Mouse (Mus musculus) stomach, embryonic 16.5 days (tissue): ENCODE data around the gene Zfyve16. TPM values are rescaled to one million over a fixed set of nuclear protein-coding genes. Genes with fewer than 3 reads are reported as not detected.

Experiments used
- ATAC-seq: fragments of 200-750 bp; cut with Nextera tagmentation; 2 replicates; pipeline ENCODE4 v1.8.0; 2017; ENCODE audit warnings: moderate number of reproducible peaks, moderate TSS enrichment; ENCODE audit not compliant: insufficient read depth, low FRiP score
- H3K27ac ChIP-seq: fragments of 300-500 bp; sonication (generic); 2 replicates; pipeline ENCODE4 v1.5.1; 2014; ENCODE audit warnings: low read length
- H3K27me3 ChIP-seq: fragments of 300-500 bp; sonication (generic); 2 replicates; pipeline ENCODE4 v1.6.1; 2014; ENCODE audit warnings: low read length, control low read depth, mixed read lengths; ENCODE audit not compliant: control insufficient read depth, insufficient read depth
- H3K36me3 ChIP-seq: fragments of 300-500 bp; sonication (generic); 2 replicates; pipeline ENCODE4 v1.6.1; 2014; ENCODE audit warnings: low read length; ENCODE audit not compliant: control insufficient read depth, insufficient read depth
- H3K4me1 ChIP-seq: fragments of 300-500 bp; sonication (generic); 2 replicates; pipeline ENCODE4 v1.6.1; 2014; ENCODE audit warnings: low read length, control low read depth, mixed read lengths; ENCODE audit not compliant: control insufficient read depth, insufficient read depth
- H3K4me2 ChIP-seq: fragments of 300-500 bp; sonication (generic); 2 replicates; pipeline ENCODE4 v1.6.1; 2014; ENCODE audit warnings: low read depth, low read length, mixed read lengths
- H3K4me3 ChIP-seq: fragments of 300-500 bp; sonication (generic); replicated peaks from 2 replicates; pipeline ENCODE4 v1.5.1; 2014; ENCODE audit warnings: mild to moderate bottlenecking, low read length
- H3K9ac ChIP-seq: fragments of 300-500 bp; sonication (generic); 2 replicates; pipeline ENCODE4 v1.6.1; 2014; ENCODE audit warnings: low read length
- H3K9me3 ChIP-seq: fragments of 300-500 bp; sonication (generic); replicated peaks from 2 replicates; pipeline ENCODE4 v1.6.1; 2016; ENCODE audit warnings: low read length, control low read depth; ENCODE audit not compliant: control insufficient read depth
- WGBS: fragments of 180-500 bp; shearing (Covaris S2); extraction: QIAGEN DNeasy Blood & Tissue Kit; methylation state at CpG from one replicate; pipeline ENCODE4 v1.1.7; 2014; 5-methylcytosine and 5-hydroxymethylcytosine counted together
- polyA plus RNA-seq: library from polyadenylated mRNA; unstranded; fragments of >200 nt; fragmentation: Nextera tagmentation; extraction: Ambion mirVana; gene quantifications from 2 replicates; pipeline ENCODE4 v1.2.1, GENCODE M21; 2015

Gene Zfyve16
- polyA plus RNA-seq, 1 experiment from 2014 or later, result 10.2 TPM

- H3K9me3 ChIP-seq, result no peaks in the 10 kb centered on the region
- no peaks in the 10 kb centered on the region for H3K36me3 ChIP-seq
- no peak for ATAC-seq
- no peak overlapping the region for H3K27ac ChIP-seq
- H3K27me3 ChIP-seq, result no peaks in the 10 kb centered on the region
- H3K4me2 ChIP-seq, result no peak overlapping the region
- 50% methylated on average over 4 of the region's 4 CpGs for WGBS
- no peak overlapping the region for H3K9ac ChIP-seq
- H3K4me3 ChIP-seq, result no peak overlapping the region
- no peaks in the 10 kb centered on the region for H3K4me1 ChIP-seq
Observed at GRCm38 (mm10) chr13:92539126-92539525, 8.5 kb upstream of the Zfyve16 start.

- H3K36me3 ChIP-seq, result no peaks in the 10 kb centered on the region
- no peaks in the 10 kb centered on the region for H3K9me3 ChIP-seq
- no peaks in the 10 kb centered on the region for H3K27me3 ChIP-seq
- WGBS, result 39% methylated on average over 2 of the region's 2 CpGs
- no peak overlapping the region for H3K4me2 ChIP-seq
- H3K4me3 ChIP-seq, result no peak overlapping the region
- ATAC-seq, result no peak
- 0 out of 2 replicates have a peak, but pooled peaks cover 4% of the 10 kb centered on the region for H3K4me1 ChIP-seq
- H3K27ac ChIP-seq, result no peak overlapping the region
- H3K9ac ChIP-seq, result no peak overlapping the region
Observed at GRCm38 (mm10) chr13:92533801-92534200, 3.1 kb upstream of the Zfyve16 start.

GRCm38 (mm10) chr13:92532216-92532615, 1.5 kb upstream of the Zfyve16 start:
- 56% methylated on average over 2 of the region's 2 CpGs for WGBS
- no peak overlapping the region for H3K9ac ChIP-seq
- H3K4me1 ChIP-seq, result 0 out of 2 replicates have a peak, but pooled peaks cover 6% of the 10 kb centered on the region
- no peaks in the 10 kb centered on the region for H3K36me3 ChIP-seq
- no peak for ATAC-seq
- no peak overlapping the region for H3K4me3 ChIP-seq
- H3K4me2 ChIP-seq, result no peak overlapping the region
- no peaks in the 10 kb centered on the region for H3K9me3 ChIP-seq
- no peak overlapping the region for H3K27ac ChIP-seq
- H3K27me3 ChIP-seq, result no peaks in the 10 kb centered on the region

- ATAC-seq, result no peak
- H3K4me2 ChIP-seq, result peak overlapping the region; percentile 67
- H3K9me3 ChIP-seq, result no peaks in the 10 kb centered on the region
- no peaks in the 10 kb centered on the region for H3K27me3 ChIP-seq
- H3K4me3 ChIP-seq, result peak overlapping the region; percentile 87
- peak overlapping the region; percentile 88 for H3K9ac ChIP-seq
- H3K4me1 ChIP-seq, result 0 out of 2 replicates have a peak, but pooled peaks cover 6% of the 10 kb centered on the region
- H3K27ac ChIP-seq, result peak overlapping the region; percentile 95
- WGBS, result 3% methylated on average over 15 of the region's 15 CpGs
- no peaks in the 10 kb centered on the region for H3K36me3 ChIP-seq
Observed at GRCm38 (mm10) chr13:92531237-92531636, 569 bp upstream of the Zfyve16 start.

GRCm38 (mm10) chr13:92529828-92530720, 594 bp downstream of the Zfyve16 start:
- Histone ChIP-seq H3K4me2 (peak overlapping the region; percentile 67), H3K36me3 (no peaks in the 10 kb centered on the region), H3K9ac (peak overlapping the region; percentile 88), H3K27me3 (no peaks in the 10 kb centered on the region), H3K4me1 (0 out of 2 replicates have a peak, but pooled peaks cover 6% of the 10 kb centered on the region), H3K9me3 (no peaks in the 10 kb centered on the region), H3K27ac (peak overlapping the region; percentile 95), H3K4me3 (peak overlapping the region; percentile 87)
- 1% methylated on average over 47 of the region's 47 CpGs for WGBS
- peak; percentile 92 for ATAC-seq

- WGBS, result 76% methylated on average over 5 of the region's 5 CpGs
- H3K9me3 ChIP-seq, result no peaks in the 10 kb centered on the region
- H3K9ac ChIP-seq, result no peak overlapping the region
- no peak overlapping the region for H3K4me2 ChIP-seq
- no peaks in the 10 kb centered on the region for H3K36me3 ChIP-seq
- H3K27me3 ChIP-seq, result no peaks in the 10 kb centered on the region
- no peak overlapping the region for H3K4me3 ChIP-seq
- ATAC-seq, result no peak
- H3K4me1 ChIP-seq, result no peaks in the 10 kb centered on the region
- no peak overlapping the region for H3K27ac ChIP-seq
Observed at GRCm38 (mm10) chr13:92523178-92523813, 7.4 kb downstream of the Zfyve16 start.

- Histone ChIP-seq H3K27me3 (no peaks in the 10 kb centered on the region), H3K9me3 (no peaks in the 10 kb centered on the region), H3K4me2 (no peak overlapping the region), H3K4me3 (no peak overlapping the region), H3K27ac (no peak overlapping the region), H3K9ac (no peak overlapping the region), H3K4me1 (no peaks in the 10 kb centered on the region), H3K36me3 (0 out of 2 replicates have a peak, but pooled peaks cover 5% of the 10 kb centered on the region)
- WGBS, result 88% methylated on average over 12 of the region's 12 CpGs
- no peak for ATAC-seq
Observed at GRCm38 (mm10) chr13:92504871-92505270, 25.8 kb downstream of the Zfyve16 start.

- WGBS, result 91% methylated on average over 1 of the region's 1 CpGs
- Histone ChIP-seq H3K27ac (no peak overlapping the region), H3K27me3 (no peaks in the 10 kb centered on the region), H3K4me3 (no peak overlapping the region), H3K36me3 (no peaks in the 10 kb centered on the region), H3K4me2 (no peak overlapping the region), H3K9me3 (no peaks in the 10 kb centered on the region), H3K4me1 (no peaks in the 10 kb centered on the region), H3K9ac (no peak overlapping the region)
- no peak for ATAC-seq
Observed at GRCm38 (mm10) chr13:92491923-92492322, 38.7 kb downstream of the Zfyve16 start.

- Histone ChIP-seq H3K4me1 (no peaks in the 10 kb centered on the region), H3K4me3 (no peak overlapping the region), H3K27ac (no peak overlapping the region), H3K27me3 (no peaks in the 10 kb centered on the region), H3K9me3 (no peaks in the 10 kb centered on the region), H3K4me2 (no peak overlapping the region), H3K36me3 (no peaks in the 10 kb centered on the region), H3K9ac (no peak overlapping the region)
- no peak for ATAC-seq
- WGBS, result 65% methylated on average over 4 of the region's 4 CpGs
Observed at GRCm38 (mm10) chr13:92490817-92491216, 39.9 kb downstream of the Zfyve16 start.
